Mouse (Mus musculus) testis, adult 2 months (tissue): ENCODE results near the gene Tnrc6c.

ENCODE experiments used
- CTCF ChIP-seq: fragments of 200-500 bp; IDR thresholded peaks from 2 replicates; pipeline ENCODE4 v1.5.1; 2012; ENCODE audit warnings: low read depth, mild to moderate bottlenecking, inconsistent platforms, low read length, moderate library complexity; ENCODE audit not compliant: control insufficient read depth, insufficient read depth, insufficient replicate concordance
- POLR2A ChIP-seq: fragments of 200-500 bp; IDR thresholded peaks from 2 replicates; pipeline ENCODE4 v1.6.1; 2012; ENCODE audit warnings: low read depth, mild to moderate bottlenecking, inconsistent platforms, low read length, moderate library complexity; ENCODE audit not compliant: control insufficient read depth

GRCm38 (mm10) chr11:117633310-117633709, 20.8 kb upstream of the Tnrc6c start:
- TF ChIP-seq POLR2A: no peak
- TF ChIP-seq CTCF: no peak
